In genomic region chr11:52731979-52732378, GRCm38 (mm10) we compare ENCODE assay signal across 22 mouse cellular contexts. TPM values are rescaled to one million over a fixed set of nuclear protein-coding genes. Genes with fewer than 3 reads are reported as not detected.
DNase-seq lines count a peak whose midpoint lies in the region; ATAC-seq and TF ChIP-seq lines count a peak whose summit lies in the region.
"Had no signal": no experiment of that assay in that cellular context is flagged by ENCODE, and none has a peak within 500 bp of the region (broad histone marks: within the 10 kb centered on the region; RNA-seq: fewer than 3 reads in every experiment).

No protein-coding gene starts in this region.

- H3K4me1 ChIP-seq in forebrain, postnatal 0 days (ENCODE audit: insufficient read depth), result no peaks in the 10 kb centered on the region
- peaks cover 3% of the 10 kb centered on the region; the same call in 1 of the 2 replicates for H3K4me1 ChIP-seq in forebrain, embryonic 12.5 days
- H3K4me1 ChIP-seq in limb, embryonic 11.5 days (ENCODE audit: control insufficient read depth, insufficient read depth, low read length), result no peaks in the 10 kb centered on the region
- no peaks in the 10 kb centered on the region for H3K4me1 ChIP-seq in limb, embryonic 10.5 days
- H3K4me1 ChIP-seq: embryonic facial prominence, embryonic 13.5 days; hindbrain, embryonic 15.5 days; limb, embryonic 15.5 days; megakaryocyte, embryonic 14.5 days; neural tube, embryonic 15.5 days had no signal

- no peaks in the 10 kb centered on the region for H3K9me3 ChIP-seq in forebrain, postnatal 0 days (ENCODE audit: low read length)
- H3K9me3 ChIP-seq in forebrain, embryonic 12.5 days, result no peaks in the 10 kb centered on the region
- H3K9me3 ChIP-seq in limb, embryonic 11.5 days (ENCODE audit: control insufficient read depth, low read length), result no peaks in the 10 kb centered on the region
- H3K9me3 ChIP-seq in limb, embryonic 10.5 days (replicated peaks), result no peaks in the 10 kb centered on the region
- H3K9me3 ChIP-seq: hindbrain, embryonic 15.5 days; limb, embryonic 15.5 days; neural tube, embryonic 15.5 days had no signal

- no peaks in the 10 kb centered on the region for H3K27me3 ChIP-seq in forebrain, postnatal 0 days (ENCODE audit: insufficient read depth, low read length)
- H3K27me3 ChIP-seq in forebrain, embryonic 12.5 days, result no peaks in the 10 kb centered on the region
- H3K27me3 ChIP-seq in limb, embryonic 11.5 days (ENCODE audit: control insufficient read depth, insufficient read depth, low read length), result no peaks in the 10 kb centered on the region
- H3K27me3 ChIP-seq in limb, embryonic 10.5 days (ENCODE audit: low read depth, poor library complexity, severe bottlenecking), result no peaks in the 10 kb centered on the region
- H3K27me3 ChIP-seq: embryonic facial prominence, embryonic 13.5 days; hindbrain, embryonic 15.5 days; limb, embryonic 15.5 days; megakaryocyte, embryonic 14.5 days; neural tube, embryonic 15.5 days had no signal

- peak; percentile 25; the same call in 1 of the 2 replicates for TF ChIP-seq CTCF in forebrain, postnatal 0 days (IDR thresholded peaks at IDR 0.05; ENCODE audit: low read depth)

- no peak overlapping the region for H3K9ac ChIP-seq in forebrain, postnatal 0 days
- no peak overlapping the region for H3K9ac ChIP-seq in forebrain, embryonic 12.5 days
- no peak overlapping the region for H3K9ac ChIP-seq in limb, embryonic 11.5 days (ENCODE audit: low read length)
- H3K9ac ChIP-seq: embryonic facial prominence, embryonic 13.5 days; hindbrain, embryonic 15.5 days; limb, embryonic 15.5 days; liver, postnatal 0 days; neural tube, embryonic 15.5 days had no signal

- ATAC-seq in forebrain, postnatal 0 days, result no peak
- ATAC-seq in forebrain, embryonic 12.5 days (ENCODE audit: low FRiP score), result no peak
- ATAC-seq in limb, embryonic 11.5 days (ENCODE audit: insufficient number of reproducible peaks, low FRiP score, low TSS enrichment, low read depth), result no peak
- ATAC-seq: liver, postnatal 0 days; Patski had no signal

- WGBS in forebrain, postnatal 0 days, result 58% methylated on average over 8 of the region's 8 CpGs
- WGBS in forebrain, embryonic 12.5 days, result 58% methylated on average over 8 of the region's 8 CpGs
- 52% methylated on average over 8 of the region's 8 CpGs for WGBS in limb, embryonic 11.5 days
- 50% methylated on average over 8 of the region's 8 CpGs for WGBS in limb, embryonic 10.5 days

- no peak overlapping the region for H3K27ac ChIP-seq in forebrain, postnatal 0 days (ENCODE audit: low read depth, low read length)
- no peak overlapping the region for H3K27ac ChIP-seq in forebrain, embryonic 12.5 days
- no peak overlapping the region for H3K27ac ChIP-seq in limb, embryonic 11.5 days (replicated peaks; ENCODE audit: low read depth, low read length)
- no peak overlapping the region for H3K27ac ChIP-seq in limb, embryonic 10.5 days
- H3K27ac ChIP-seq: embryonic facial prominence, embryonic 13.5 days; hindbrain, embryonic 15.5 days; limb, embryonic 15.5 days; neural tube, embryonic 15.5 days had no signal

- H3K36me3 ChIP-seq in forebrain, postnatal 0 days (ENCODE audit: insufficient read depth), result no peaks in the 10 kb centered on the region
- H3K36me3 ChIP-seq in forebrain, embryonic 12.5 days (replicated peaks), result no peaks in the 10 kb centered on the region
- no peaks in the 10 kb centered on the region for H3K36me3 ChIP-seq in limb, embryonic 11.5 days (ENCODE audit: control insufficient read depth, insufficient read depth, low read length)
- no peaks in the 10 kb centered on the region for H3K36me3 ChIP-seq in limb, embryonic 10.5 days
- H3K36me3 ChIP-seq: embryonic facial prominence, embryonic 13.5 days; hindbrain, embryonic 15.5 days; limb, embryonic 15.5 days; neural tube, embryonic 15.5 days had no signal

- no peak for DNase-seq in forebrain, postnatal 0 days
- DNase-seq in limb, embryonic 11.5 days (ENCODE audit: low spot score), result peak; percentile 24
- no peak for DNase-seq in limb, embryonic 10.5 days (ENCODE audit: low spot score)
- peak; percentile 26 for DNase-seq in thymus, postnatal 14 days
- DNase-seq in thymus, adult 18-20 months, result no peak
- DNase-seq in thymus, postnatal 4 days, result peak; percentile 49
- DNase-seq in cerebellum, postnatal 36 days, result no peak
- DNase-seq: cerebellum, postnatal 10 days; gastrocnemius, postnatal 14 days; heart, postnatal 14 days; kidney, adult 2 months; kidney, postnatal 36 days; liver, postnatal 0 days; right cerebral cortex, postnatal 25 days had no signal

- no peak overlapping the region for H3K4me3 ChIP-seq in forebrain, postnatal 0 days (ENCODE audit: low read depth, low read length)
- no peak overlapping the region for H3K4me3 ChIP-seq in forebrain, embryonic 12.5 days (replicated peaks)
- H3K4me3 ChIP-seq in limb, embryonic 11.5 days (ENCODE audit: low read depth, low read length), result no peak overlapping the region
- H3K4me3 ChIP-seq in limb, embryonic 10.5 days, result no peak overlapping the region
- H3K4me3 ChIP-seq: embryonic facial prominence, embryonic 13.5 days; hindbrain, embryonic 15.5 days; limb, embryonic 15.5 days; megakaryocyte, embryonic 14.5 days; neural tube, embryonic 15.5 days had no signal

- no peak overlapping the region for H3K4me2 ChIP-seq in forebrain, postnatal 0 days (ENCODE audit: low read depth)
- H3K4me2 ChIP-seq in forebrain, embryonic 12.5 days, result no peak overlapping the region
- H3K4me2 ChIP-seq in limb, embryonic 11.5 days (ENCODE audit: low read depth, severe bottlenecking), result no peak overlapping the region
- H3K4me2 ChIP-seq: embryonic facial prominence, embryonic 13.5 days; hindbrain, embryonic 15.5 days; limb, embryonic 15.5 days; neural tube, embryonic 15.5 days had no signal

RNA-seq across cellular contexts. Expression of gene Fstl4, which starts 32.5 kb away (rescaled TPM):
- total RNA-seq in forebrain, postnatal 0 days (2014; rRNA removed), result 4.6 and 7.4 TPM in 2 replicates
- 5.4 and 8.1 TPM in 2 replicates for polyA plus RNA-seq in forebrain, postnatal 0 days (2015; fragmentation: Nextera tagmentation; extraction: Ambion mirVana)
- 1.0 and 1.9 TPM in 2 replicates for polyA plus RNA-seq in forebrain, embryonic 12.5 days (2016; fragmentation: Nextera tagmentation; extraction: Ambion mirVana)
- 0.10 and 0.49 TPM in 2 replicates for polyA plus RNA-seq in limb, embryonic 11.5 days (2014; fragmentation: Nextera tagmentation; extraction: Ambion mirVana)
- 0.13 TPM in 1 of 2 replicates, not detected in the other for polyA plus RNA-seq in limb, embryonic 10.5 days (2016; fragmentation: Nextera tagmentation; extraction: Ambion mirVana)
- polyA plus RNA-seq: C2C12; liver, postnatal 0 days; Patski had no signal

Comparison
In these comparisons a context has a peak if more than half of its experiments do, and no peak if none do; other contexts are left out.
1. DNase-seq: peak in limb, embryonic 11.5 days (single experiment), thymus, postnatal 14 days (single experiment) and thymus, postnatal 4 days (single experiment); none in forebrain, postnatal 0 days (single experiment), limb, embryonic 10.5 days (single experiment), thymus, adult 18-20 months (0 of 2) and cerebellum, postnatal 36 days (0 of 2).